Mouse (Mus musculus): Measurements from ENCODE around the gene Mpp1. TPM values are rescaled to one million over a fixed set of nuclear protein-coding genes. Genes with fewer than 3 reads are reported as not detected.

Gene Mpp1
- total and polyA plus RNA-seq, 3 experiments, result 14.3 to 263 (median 54.1) TPM

- Histone ChIP-seq H3K27ac (ENCODE audit: control insufficient read depth, low read depth, low read length) (peak overlapping the region; percentile 47), H3K4me1 (ENCODE audit: control insufficient read depth in 1 of 2, insufficient read depth in 2 of 2, low read length in 2 of 2) (no peaks in the 10 kb centered on the region), H3K79me2 (ENCODE audit: control insufficient read depth, insufficient read depth, low read length, poor library complexity) (no peaks in the 10 kb centered on the region), H3K27me3 (ENCODE audit: control insufficient read depth in 1 of 2, insufficient read depth in 2 of 2, low read length in 2 of 2) (no peaks in the 10 kb centered on the region), H3K9ac (ENCODE audit: control insufficient read depth, low read depth, low read length, poor library complexity, severe bottlenecking) (peak overlapping the region; percentile 70), H3K36me3 (ENCODE audit: control insufficient read depth in 1 of 2, insufficient read depth in 2 of 2, low read length in 2 of 2) (no peaks in the 10 kb centered on the region), H3K9me3 (replicated peaks; ENCODE audit: insufficient read depth, low read length) (no peaks in the 10 kb centered on the region), H3K4me3 (ENCODE audit: control insufficient read depth in 1 of 2, insufficient read depth in 1 of 2, low read depth in 2 of 2, low read length in 2 of 2) (peak overlapping the region; percentile 90 to 92)
- DNase-seq (ENCODE audit: low read depth, low spot score), result no peak
- TF ChIP-seq NELFE (IDR thresholded peaks at IDR 0.05; ENCODE audit: low read depth, low read length) (no peak), RCOR1 (IDR thresholded peaks at IDR 0.05; ENCODE audit: low read depth, low read length) (no peak), HCFC1 (IDR thresholded peaks at IDR 0.05; ENCODE audit: low read depth, low read length) (no peak), EP300 (IDR thresholded peaks at IDR 0.05; ENCODE audit: low read depth in 1 of 2, low read length in 2 of 2) (no peak), USF1 (IDR thresholded peaks at IDR 0.05; ENCODE audit: low read depth, low read length) (peak; percentile 57; the same call in 1 of the 2 replicates), MYB (IDR thresholded peaks at IDR 0.05; ENCODE audit: low read depth, low read length) (no peak), KAT2A (conservative IDR thresholded peaks at IDR 0.05; ENCODE audit: low read depth, low read length) (no peak), USF2 (IDR thresholded peaks at IDR 0.05; ENCODE audit: borderline replicate concordance in 1 of 2, insufficient read depth in 1 of 2, low read depth in 1 of 2, low read length in 2 of 2) (no peak), ETS1 (IDR thresholded peaks at IDR 0.05; ENCODE audit: low read depth, low read length) (0 out of 2 replicates have a peak, but pooled peaks have one; percentile 25), JUND (IDR thresholded peaks at IDR 0.05; ENCODE audit: low read depth, low read length) (no peak)
Observed at GRCm38 (mm10) chrX:75083982-75084773, 46.6 kb downstream of the Mpp1 start.

- Histone ChIP-seq H3K27ac (ENCODE audit: control insufficient read depth, low read depth, low read length) (no peak overlapping the region), H3K36me3 (ENCODE audit: control insufficient read depth in 1 of 2, insufficient read depth in 2 of 2, low read length in 2 of 2) (no peaks in the 10 kb centered on the region), H3K9ac (ENCODE audit: control insufficient read depth, low read depth, low read length, poor library complexity, severe bottlenecking) (no peak overlapping the region), H3K79me2 (ENCODE audit: control insufficient read depth, insufficient read depth, low read length, poor library complexity) (no peaks in the 10 kb centered on the region), H3K9me3 (replicated peaks; ENCODE audit: insufficient read depth, low read length) (no peaks in the 10 kb centered on the region), H3K4me1 (ENCODE audit: control insufficient read depth in 1 of 2, insufficient read depth in 2 of 2, low read length in 2 of 2) (no peaks in the 10 kb centered on the region), H3K4me3 (ENCODE audit: control insufficient read depth in 1 of 2, insufficient read depth in 1 of 2, low read depth in 2 of 2, low read length in 2 of 2) (no peak overlapping the region), H3K27me3 (ENCODE audit: control insufficient read depth in 1 of 2, insufficient read depth in 2 of 2, low read length in 2 of 2) (no peaks in the 10 kb centered on the region)
- no peak for DNase-seq (ENCODE audit: low read depth, low spot score)
- TF ChIP-seq SMC3 (IDR thresholded peaks at IDR 0.05; ENCODE audit: low read depth, low read length) (peak; percentile 35; the same call in 1 of the 2 replicates), CTCF (IDR thresholded peaks at IDR 0.05 in 2 of 3, conservative IDR thresholded peaks at IDR 0.05 in 1 of 3; ENCODE audit: control insufficient read depth in 1 of 3, insufficient read depth in 1 of 3, low read depth in 2 of 3, low read length in 3 of 3, poor library complexity in 1 of 3, severe bottlenecking in 1 of 3) (peak; percentile 9 to 40 (median 34); a peak in 4 of 6 replicates), RAD21 (IDR thresholded peaks at IDR 0.05; ENCODE audit: low read depth, low read length) (peak; percentile 8), NRF1 (IDR thresholded peaks at IDR 0.05; ENCODE audit: insufficient read depth, low read depth, low read length, poor library complexity, severe bottlenecking) (no peak)
Observed at GRCm38 (mm10) chrX:75082351-75082750, 48.5 kb downstream of the Mpp1 start.

Other genes starting within 250 kb of the Mpp1 start
- 0.23 and 0.36 TPM in 2 replicates for gene Gab3, start 45.6 kb downstream of the Mpp1 start, total RNA-seq (2012; rRNA removed)
- gene Gab3, start 45.6 kb downstream of the Mpp1 start, polyA plus RNA-seq (2012; ENCODE audit: insufficient read depth in 1 of 2, insufficient read length in 2 of 2, low read depth in 1 of 2, low replicate concordance in 2 of 2, missing spikeins in 1 of 2), result under 1 TPM in 1 of 2 experiments, not detected in 1; 0.70 TPM
- gene Dkc1, start 35.2 kb downstream of the Mpp1 start, total RNA-seq (2012; rRNA removed), result 192 and 223 TPM in 2 replicates
- gene Dkc1, start 35.2 kb downstream of the Mpp1 start, polyA plus RNA-seq (2012; ENCODE audit: insufficient read depth in 1 of 2, insufficient read length in 2 of 2, low read depth in 1 of 2, low replicate concordance in 2 of 2, missing spikeins in 1 of 2), result 100 to 1,000 TPM; 252 to 394 TPM
- not detected in 2 replicates for gene Smim9, start 32.8 kb upstream of the Mpp1 start, total RNA-seq (2012; rRNA removed)
- gene Smim9, start 32.8 kb upstream of the Mpp1 start, polyA plus RNA-seq (2012; ENCODE audit: insufficient read depth in 1 of 2, insufficient read length in 2 of 2, low read depth in 1 of 2, low replicate concordance in 2 of 2, missing spikeins in 1 of 2), result not detected

Data from MEL (cell line).